Mouse (Mus musculus) G1E (cell line): Measurements from ENCODE around the gene Hist1h2ab.

Source experiments
- CTCF ChIP-seq: IDR thresholded peaks from 2 replicates; pipeline ENCODE4 v1.5.1; 2012; ENCODE audit warnings: low read depth, low read length, inconsistent platforms, mixed read lengths
- GATA1 ChIP-seq: IDR thresholded peaks from 2 replicates; pipeline ENCODE4 v1.6.1; 2012; ENCODE audit warnings: borderline replicate concordance, low read length, inconsistent platforms, mixed read lengths

DNA sequence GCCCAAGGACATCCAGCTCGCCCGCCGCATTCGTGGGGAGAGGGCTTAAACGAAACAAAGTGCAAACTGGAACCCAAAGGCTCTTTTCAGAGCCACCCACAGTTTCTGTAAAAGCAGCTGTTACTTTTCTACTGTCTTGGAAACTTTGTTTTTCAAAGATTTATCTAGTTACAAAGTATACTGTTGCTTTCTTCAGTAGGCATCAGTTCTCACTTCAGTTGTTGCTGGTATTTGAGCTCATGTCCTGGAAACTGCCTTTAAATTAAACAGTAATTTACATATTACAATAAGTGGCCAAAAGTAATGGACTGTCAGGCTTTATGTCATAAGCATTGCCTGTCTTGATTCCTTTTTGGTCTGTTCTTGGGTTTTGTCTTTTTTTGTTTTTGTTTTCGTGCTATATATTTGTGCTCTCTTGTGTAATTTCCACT lies 1.8 kb downstream of the Hist1h2ab start:
- TF ChIP-seq CTCF (no peak), GATA1 (no peak)
